22 mouse cellular contexts compared by ENCODE assay signal in the genomic region with DNA sequence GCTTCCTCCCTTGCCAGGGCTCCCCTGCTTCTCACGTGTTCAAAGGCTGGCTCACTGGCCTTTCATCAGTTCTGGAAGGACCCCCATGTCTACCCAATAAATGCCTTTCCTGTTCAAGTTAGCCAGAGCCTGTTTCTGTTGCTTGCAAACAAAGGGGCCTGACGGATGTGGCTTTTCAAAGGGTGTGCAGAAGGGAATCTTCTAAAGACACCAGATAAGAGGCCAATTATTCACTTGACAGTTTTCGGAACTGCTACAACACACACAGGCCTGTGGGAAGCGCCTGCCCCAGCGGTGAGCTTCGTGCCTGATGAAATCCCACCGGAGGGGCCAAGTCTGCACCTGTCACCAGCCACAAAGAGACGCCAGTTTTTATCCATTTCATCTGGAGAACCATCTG. TPM values are rescaled to one million over a fixed set of nuclear protein-coding genes. Genes with fewer than 3 reads are reported as not detected.
DNase-seq lines count a peak whose midpoint lies in the region; ATAC-seq and TF ChIP-seq lines count a peak whose summit lies in the region.
"Had no signal": no experiment of that assay in that cellular context is flagged by ENCODE, and none has a peak within 500 bp of the region (broad histone marks: within the 10 kb centered on the region; RNA-seq: fewer than 3 reads in every experiment).

No protein-coding gene starts in this region.

- no peaks in the 10 kb centered on the region for H3K9me3 ChIP-seq in hindbrain, embryonic 11.5 days (ENCODE audit: control insufficient read depth, low read length)
- no peaks in the 10 kb centered on the region for H3K9me3 ChIP-seq in hindbrain, embryonic 12.5 days (replicated peaks)
- H3K9me3 ChIP-seq: heart, embryonic 10.5 days had no signal

- TF ChIP-seq POLR2A in thymus, adult 2 months (IDR thresholded peaks at IDR 0.05; ENCODE audit: control insufficient read depth, extremely low read depth, insufficient read depth, low read length, poor library complexity), result no peak

- H3K4me2 ChIP-seq in hindbrain, embryonic 11.5 days (replicated peaks; ENCODE audit: low read depth, low read length), result no peak overlapping the region
- no peak overlapping the region for H3K4me2 ChIP-seq in hindbrain, embryonic 12.5 days (replicated peaks)

- TF ChIP-seq CTCF in thymus, adult 2 months (IDR thresholded peaks at IDR 0.05; ENCODE audit: borderline replicate concordance, control insufficient read depth, extremely low read depth, insufficient read depth, low read length, poor library complexity), result no peak

- WGBS in hindbrain, embryonic 11.5 days, result 26% methylated on average over 8 of the region's 8 CpGs
- WGBS in hindbrain, embryonic 12.5 days, result 24% methylated on average over 8 of the region's 8 CpGs
- 55% methylated on average over 8 of the region's 8 CpGs for WGBS in thymus, adult 2 months

- no peak for ATAC-seq in hindbrain, embryonic 11.5 days (ENCODE audit: low FRiP score)
- ATAC-seq in hindbrain, embryonic 12.5 days (ENCODE audit: low FRiP score), result no peak
- no peak for ATAC-seq in megakaryocyte-erythroid progenitor cell, adult 5-6 weeks (replicated peaks; ENCODE audit: low FRiP score, low TSS enrichment, poor library complexity, severe bottlenecking)

- H3K9ac ChIP-seq in hindbrain, embryonic 11.5 days (ENCODE audit: low read depth, low read length), result no peak overlapping the region
- no peak overlapping the region for H3K9ac ChIP-seq in hindbrain, embryonic 12.5 days

- H3K27ac ChIP-seq in hindbrain, embryonic 11.5 days (ENCODE audit: low read depth, low read length), result no peak overlapping the region
- no peak overlapping the region for H3K27ac ChIP-seq in hindbrain, embryonic 12.5 days
- H3K27ac ChIP-seq in thymus, adult 2 months (ENCODE audit: control insufficient read depth, insufficient read depth, low read length), result no peak overlapping the region
- H3K27ac ChIP-seq: heart, embryonic 10.5 days; kidney, postnatal 0 days; left cerebral cortex, adult 2 months had no signal

- H3K4me3 ChIP-seq in hindbrain, embryonic 11.5 days (ENCODE audit: low read depth, low read length), result no peak overlapping the region
- no peak overlapping the region for H3K4me3 ChIP-seq in hindbrain, embryonic 12.5 days
- H3K4me3 ChIP-seq in thymus, adult 2 months (ENCODE audit: control insufficient read depth, insufficient read depth, low read length), result no peak overlapping the region
- H3K4me3 ChIP-seq: heart, embryonic 10.5 days; left cerebral cortex, adult 2 months; myocyte had no signal

- no peaks in the 10 kb centered on the region for H3K27me3 ChIP-seq in hindbrain, embryonic 11.5 days (ENCODE audit: control insufficient read depth, insufficient read depth, low read length)
- H3K27me3 ChIP-seq in hindbrain, embryonic 12.5 days, result no peaks in the 10 kb centered on the region
- no peaks in the 10 kb centered on the region for H3K27me3 ChIP-seq in thymus, adult 2 months (ENCODE audit: control insufficient read depth, insufficient read depth, low read length)

- H3K36me3 ChIP-seq in hindbrain, embryonic 11.5 days (ENCODE audit: control insufficient read depth, insufficient read depth, low read length), result no peaks in the 10 kb centered on the region
- no peaks in the 10 kb centered on the region for H3K36me3 ChIP-seq in hindbrain, embryonic 12.5 days
- no peaks in the 10 kb centered on the region for H3K36me3 ChIP-seq in thymus, adult 2 months (ENCODE audit: control insufficient read depth, insufficient read depth, low read length)
- H3K36me3 ChIP-seq: heart, embryonic 10.5 days had no signal

- H3K4me1 ChIP-seq in hindbrain, embryonic 11.5 days (replicated peaks; ENCODE audit: control insufficient read depth, insufficient read depth, low read length), result no peaks in the 10 kb centered on the region
- peaks cover 4% of the 10 kb centered on the region; the same call in 1 of the 2 replicates for H3K4me1 ChIP-seq in hindbrain, embryonic 12.5 days
- 0 out of 2 replicates have a peak, but pooled peaks cover 5% of the 10 kb centered on the region for H3K4me1 ChIP-seq in thymus, adult 2 months (replicated peaks; ENCODE audit: control insufficient read depth, insufficient read depth, low read length)

- DNase-seq in embryo, embryonic 10 days (ENCODE audit: low spot score), result peak; percentile 7
- DNase-seq in embryo, embryonic 9.5 days (ENCODE audit: extremely low spot score), result no peak
- peak; percentile 3 for DNase-seq in hindbrain, embryonic 11.5 days (ENCODE audit: low spot score)
- peak; percentile 50 for DNase-seq in thymus, postnatal 0 days (ENCODE audit: low spot score)
- no peak for DNase-seq in thymus, adult 2 months
- peak; percentile 31 for DNase-seq in thymus, postnatal 4 days
- DNase-seq: adrenal gland, postnatal 14 days; cerebellum, adult 9-11 months; gastrocnemius, postnatal 10 days; heart, postnatal 4 days; kidney, adult 2 months; layer of hippocampus, adult 9-11 months; lung, postnatal 4 days; right cerebral cortex, adult 18-20 months; right cerebral cortex, postnatal 4 days had no signal

RNA-seq across cellular contexts. Expression of a gene that starts 31.5 kb away (rescaled TPM):
- polyA plus RNA-seq in hindbrain, embryonic 11.5 days (2014; fragmentation: Nextera tagmentation; extraction: Ambion mirVana), result 0.82 and 0.91 TPM in 2 replicates
- 0.46 and 0.70 TPM in 2 replicates for polyA plus RNA-seq in hindbrain, embryonic 12.5 days (2016; fragmentation: Nextera tagmentation; extraction: Ambion mirVana)
- 0.87 and 1.6 TPM in 2 replicates for polyA plus RNA-seq in thymus, postnatal 0 days (2015; fragmentation: Nextera tagmentation; extraction: Ambion mirVana)
- polyA plus RNA-seq in thymus, adult 2 months (2012; rRNA removed), result 19.6 and 21.1 TPM in 2 replicates
- not detected in 2 replicates for total RNA-seq in megakaryocyte-erythroid progenitor cell, adult 5-6 weeks (2014; fragmentation: Nextera tagmentation)
- total RNA-seq in megakaryocyte-erythroid progenitor cell, adult 5-6 weeks (2017), result not detected in 2 replicates
- total RNA-seq: granulocyte monocyte progenitor cell, adult 5-6 weeks had no signal

Comparison
In these comparisons a context has a peak if more than half of its experiments do, and no peak if none do; other contexts are left out.
1. DNase-seq: peak in embryo, embryonic 10 days (single experiment), hindbrain, embryonic 11.5 days (single experiment), thymus, postnatal 0 days (single experiment) and thymus, postnatal 4 days (single experiment); none in embryo, embryonic 9.5 days (single experiment) and thymus, adult 2 months (single experiment).